Mouse (Mus musculus): ENCODE results near the gene Fam171a2.

- TF ChIP-seq GATA1 (IDR thresholded peaks at IDR 0.05; ENCODE audit: borderline replicate concordance, low read length) (no peak), FLI1 (IDR thresholded peaks at IDR 0.05; ENCODE audit: low read length) (no peak)
Observed at GRCm38 (mm10) chr11:102465713-102466436, 18.4 kb upstream of the Fam171a2 start.
